Mouse (Mus musculus) CD4-positive, CD25-positive, alpha-beta regulatory T cell, adult 2 months (primary cell): ENCODE measurements around the gene Zfp36l2.
"Not testable (repeated sequence)": the region's sequence is repeated elsewhere in the genome, so short reads cannot be mapped to it uniquely, and the experiment has no call there.

Experiments used
- DNase-seq: peaks from one replicate; pipeline ENCODE4 v3.0.0-alpha.2; 2012; ENCODE audit warnings: low read depth, low spot score

Zfp36l2 gene

GRCm38 (mm10) chr17:84195003-84195395 is 7.3 kb upstream of the Zfp36l2 start:
- no peak for DNase-seq

GRCm38 (mm10) chr17:84194282-84195002 is 6.7 kb upstream of the Zfp36l2 start:
- no peak for DNase-seq

GRCm38 (mm10) chr17:84193411-84193810 is 5.7 kb upstream of the Zfp36l2 start:
- DNase-seq, result no peak

- no peak for DNase-seq
Observed at GRCm38 (mm10) chr17:84191946-84192345, 4.2 kb upstream of the Zfp36l2 start.

GRCm38 (mm10) chr17:84190885-84191284 is 3.1 kb upstream of the Zfp36l2 start:
- DNase-seq, result peak; percentile 95

GRCm38 (mm10) chr17:84189127-84189854 is 1.5 kb upstream of the Zfp36l2 start:
- DNase-seq, result peak; percentile 36

GRCm38 (mm10) chr17:84188374-84188961 is 721 bp upstream of the Zfp36l2 start:
- DNase-seq, result peak; percentile 85

GRCm38 (mm10) chr17:84187264-84187663 is 483 bp downstream of the Zfp36l2 start:
- not testable (repeated sequence) for DNase-seq

- peak; percentile 85 for DNase-seq
Observed at GRCm38 (mm10) chr17:84186451-84187202, 1.1 kb downstream of the Zfp36l2 start.

- DNase-seq, result peak; percentile 83
Observed at GRCm38 (mm10) chr17:84185581-84186450, 1.9 kb downstream of the Zfp36l2 start.

GRCm38 (mm10) chr17:84185011-84185411 is 2.7 kb downstream of the Zfp36l2 start:
- peak; percentile 64 for DNase-seq

GRCm38 (mm10) chr17:84183291-84183781 is 4.4 kb downstream of the Zfp36l2 start:
- peak; percentile 77 for DNase-seq

- DNase-seq, result peak; percentile 49
Observed at GRCm38 (mm10) chr17:84182311-84183271, 5.2 kb downstream of the Zfp36l2 start.

- DNase-seq, result peak; percentile 82
Observed at GRCm38 (mm10) chr17:84181502-84182310, 6.0 kb downstream of the Zfp36l2 start.

GRCm38 (mm10) chr17:84180715-84181501 is 6.8 kb downstream of the Zfp36l2 start:
- DNase-seq, result peak; percentile 91

- no peak for DNase-seq
Observed at GRCm38 (mm10) chr17:84179973-84180365, 7.8 kb downstream of the Zfp36l2 start.

- DNase-seq, result no peak
Observed at GRCm38 (mm10) chr17:84179026-84179972, 8.4 kb downstream of the Zfp36l2 start.
